Mouse (Mus musculus) kidney, postnatal 0 days (tissue): ENCODE results near the gene Serpinf2. TPM values are rescaled to one million over a fixed set of nuclear protein-coding genes. Genes with fewer than 3 reads are reported as not detected.

ENCODE experiments used
- ATAC-seq: fragments of 200-750 bp; cut with Nextera tagmentation; replicated peaks from 2 replicates; pipeline ENCODE4 v1.8.0; 2017; ENCODE audit warnings: low read depth, moderate number of reproducible peaks, moderate TSS enrichment, moderate library complexity; ENCODE audit not compliant: low FRiP score
- DNase-seq: peaks from one replicate; pipeline ENCODE4 v3.0.0-alpha.2; 2016; ENCODE audit warnings: low spot score
- H3K27ac ChIP-seq: fragments of 300-500 bp; sonication (generic); 2 replicates; pipeline ENCODE4 v1.5.1; 2014; ENCODE audit warnings: mild to moderate bottlenecking
- H3K27me3 ChIP-seq: fragments of 300-500 bp; sonication (generic); 2 replicates; pipeline ENCODE4 v1.6.1; 2014; ENCODE audit warnings: low read length, mixed read lengths; ENCODE audit not compliant: insufficient read depth
- H3K36me3 ChIP-seq: fragments of 300-500 bp; sonication (generic); 2 replicates; pipeline ENCODE4 v1.6.1; 2014; ENCODE audit warnings: low read length, mixed read lengths; ENCODE audit not compliant: insufficient read depth
- H3K4me1 ChIP-seq: fragments of 300-500 bp; sonication (generic); replicated peaks from 2 replicates; pipeline ENCODE4 v1.6.1; 2014; ENCODE audit warnings: antibody characterized with exemption, low read length, mixed read lengths; ENCODE audit not compliant: insufficient read depth
- H3K4me2 ChIP-seq: fragments of 300-500 bp; sonication (generic); 2 replicates; pipeline ENCODE4 v1.6.1; 2014; ENCODE audit warnings: mild to moderate bottlenecking, low read length, moderate library complexity, mixed read lengths
- H3K4me3 ChIP-seq: fragments of 300-500 bp; sonication (generic); replicated peaks from 2 replicates; pipeline ENCODE4 v1.5.1; 2014; ENCODE audit warnings: low read depth, low read length
- H3K9ac ChIP-seq: fragments of 300-500 bp; sonication (generic); 2 replicates; pipeline ENCODE4 v1.6.1; 2014; ENCODE audit warnings: low read depth, low read length
- H3K9me3 ChIP-seq: fragments of 300-500 bp; sonication (generic); replicated peaks from 2 replicates; pipeline ENCODE4 v1.6.1; 2016; ENCODE audit warnings: low read length, inconsistent platforms, mixed read lengths
- CTCF ChIP-seq: IDR thresholded peaks from 2 replicates; pipeline ENCODE4 v1.5.1; 2016; ENCODE audit warnings: antibody characterized with exemption, low read depth, mild to moderate bottlenecking, moderate library complexity
- WGBS: fragments of 180-500 bp; shearing (Covaris S2); extraction: QIAGEN DNeasy Blood & Tissue Kit; methylation state at CpG from one replicate; pipeline ENCODE4 v1.1.7; 2014; 5-methylcytosine and 5-hydroxymethylcytosine counted together
- polyA plus RNA-seq: library from polyadenylated mRNA; unstranded; fragments of >200 nt; fragmentation: Nextera tagmentation; extraction: Ambion mirVana; gene quantifications from 2 replicates; pipeline ENCODE4 v1.2.1, GENCODE M21; 2015

The Serpinf2 gene
- polyA plus RNA-seq, 1 experiment from 2014 or later = 45.2 TPM

GRCm38 (mm10) chr11:75406104-75406503 lies 33.3 kb downstream of the Serpinf2 start:
- no peaks in the 10 kb centered on the region for H3K27me3 ChIP-seq
- WGBS = 71% methylated on average over 4 of the region's 4 CpGs
- H3K4me2 ChIP-seq = no peak overlapping the region
- H3K4me1 ChIP-seq = 0 out of 2 replicates have a peak, but pooled peaks cover 3% of the 10 kb centered on the region
- ATAC-seq (no peak), DNase-seq (no peak)
- no peak for TF ChIP-seq CTCF
- H3K9ac ChIP-seq = no peak overlapping the region
- H3K9me3 ChIP-seq = no peaks in the 10 kb centered on the region
- no peaks in the 10 kb centered on the region for H3K36me3 ChIP-seq
- H3K4me3 ChIP-seq = no peak overlapping the region
- H3K27ac ChIP-seq = no peak overlapping the region

DNA sequence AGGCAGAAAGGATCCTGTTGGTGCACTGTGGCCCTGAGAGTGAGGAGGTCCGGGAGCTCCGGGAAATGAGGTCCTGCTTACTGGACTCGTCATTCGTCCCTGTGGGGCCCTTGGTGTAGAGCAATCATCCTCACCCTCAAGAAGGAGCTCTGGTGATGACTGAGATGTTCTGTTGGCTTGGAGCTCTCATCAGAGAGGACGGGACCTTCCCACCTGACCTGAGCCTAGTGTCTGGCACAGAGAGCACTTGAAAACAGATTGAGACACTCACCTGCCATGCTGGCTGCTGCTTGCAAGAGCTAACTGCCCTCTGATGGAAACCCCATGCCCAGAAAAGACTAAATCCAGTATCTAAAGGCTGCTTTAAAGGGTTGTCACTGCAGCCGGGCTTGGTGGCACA lies 34.6 kb downstream of the Serpinf2 start:
- WGBS = 94% methylated on average over 6 of the region's 6 CpGs
- no peak for ATAC-seq
- H3K36me3 ChIP-seq = no peaks in the 10 kb centered on the region

GRCm38 (mm10) chr11:75403301-75404052 lies 35.9 kb downstream of the Serpinf2 start:
- H3K9me3 ChIP-seq = no peaks in the 10 kb centered on the region
- H3K36me3 ChIP-seq = no peaks in the 10 kb centered on the region
- H3K4me1 ChIP-seq = no peaks in the 10 kb centered on the region
- H3K4me3 ChIP-seq = no peak overlapping the region
- H3K4me2 ChIP-seq = no peak overlapping the region
- no peak for TF ChIP-seq CTCF
- 78% methylated on average over 6 of the region's 6 CpGs for WGBS
- no peak for ATAC-seq
- no peak for DNase-seq
- peak overlapping the region; percentile 36 for H3K27ac ChIP-seq
- no peak overlapping the region; the same call in 1 of the 2 replicates for H3K9ac ChIP-seq
- no peaks in the 10 kb centered on the region for H3K27me3 ChIP-seq

More for the DNA sequence above, 34.6 kb downstream of the Serpinf2 start:
- no peak for DNase-seq
- Histone ChIP-seq H3K4me3 (no peak overlapping the region), H3K4me1 (no peaks in the 10 kb centered on the region), H3K9me3 (no peaks in the 10 kb centered on the region), H3K27ac (no peak overlapping the region), H3K9ac (no peak overlapping the region), H3K27me3 (no peaks in the 10 kb centered on the region), H3K4me2 (no peak overlapping the region)
- no peak for TF ChIP-seq CTCF

- H3K4me2 ChIP-seq = no peak overlapping the region
Observed at GRCm38 (mm10) chr11:75402271-75402690, 37.1 kb downstream of the Serpinf2 start.

GRCm38 (mm10) chr11:75400099-75400498 lies 39.3 kb downstream of the Serpinf2 start:
- Histone ChIP-seq H3K9ac (0 out of 2 replicates have a peak overlapping the region, but pooled peaks have one; percentile 27), H3K4me2 (no peak overlapping the region), H3K4me1 (no peaks in the 10 kb centered on the region), H3K27me3 (no peaks in the 10 kb centered on the region), H3K36me3 (no peaks in the 10 kb centered on the region), H3K4me3 (no peak overlapping the region), H3K9me3 (no peaks in the 10 kb centered on the region), H3K27ac (no peak overlapping the region)
- ATAC-seq (no peak), DNase-seq (no peak)
- WGBS = 57% methylated on average over 9 of the region's 9 CpGs
- TF ChIP-seq CTCF = no peak

More at GRCm38 (mm10) chr11:75402271-75402690, 37.1 kb downstream of the Serpinf2 start:
- H3K27ac ChIP-seq = peak overlapping the region; percentile 44; the same call in 1 of the 2 replicates
- DNase-seq (peak; percentile 85), ATAC-seq (peak; percentile 82; the same call in 1 of the 2 replicates)
- TF ChIP-seq CTCF = peak; percentile 81
- H3K27me3 ChIP-seq = no peaks in the 10 kb centered on the region
- no peaks in the 10 kb centered on the region for H3K9me3 ChIP-seq
- no peaks in the 10 kb centered on the region for H3K4me1 ChIP-seq
- H3K4me3 ChIP-seq = no peak overlapping the region
- WGBS = 61% methylated on average over 5 of the region's 5 CpGs
- no peak overlapping the region for H3K9ac ChIP-seq
- no peaks in the 10 kb centered on the region for H3K36me3 ChIP-seq

GRCm38 (mm10) chr11:75399411-75399841 lies 40.0 kb downstream of the Serpinf2 start:
- WGBS = 79% methylated on average over 11 of the region's 11 CpGs
- no peaks in the 10 kb centered on the region for H3K36me3 ChIP-seq
- TF ChIP-seq CTCF = no peak
- no peak overlapping the region for H3K4me2 ChIP-seq
- no peak overlapping the region for H3K27ac ChIP-seq
- no peaks in the 10 kb centered on the region for H3K4me1 ChIP-seq
- H3K9me3 ChIP-seq = no peaks in the 10 kb centered on the region
- ATAC-seq (no peak), DNase-seq (no peak)
- H3K9ac ChIP-seq = no peak overlapping the region
- no peaks in the 10 kb centered on the region for H3K27me3 ChIP-seq
- no peak overlapping the region for H3K4me3 ChIP-seq
